Mouse (Mus musculus): ENCODE measurements around the gene Lbp. TPM values are rescaled to one million over a fixed set of nuclear protein-coding genes. Genes with fewer than 3 reads are reported as not detected.

Lbp gene
- polyA plus RNA-seq, 1 experiment = not detected

- no peak for TF ChIP-seq GATA1 (IDR thresholded peaks at IDR 0.05; ENCODE audit: low read length)
Observed at GRCm38 (mm10) chr2:158285655-158286054, 20.6 kb upstream of the Lbp start.

GRCm38 (mm10) chr2:158295700-158296099 lies 10.6 kb upstream of the Lbp start:
- TF ChIP-seq GATA1 (IDR thresholded peaks at IDR 0.05; ENCODE audit: low read length) = no peak

- TF ChIP-seq GATA1 (IDR thresholded peaks at IDR 0.05; ENCODE audit: low read length) = no peak
Observed at GRCm38 (mm10) chr2:158299203-158299602, 7.1 kb upstream of the Lbp start.

GRCm38 (mm10) chr2:158299731-158300130 lies 6.6 kb upstream of the Lbp start:
- no peak for TF ChIP-seq GATA1 (IDR thresholded peaks at IDR 0.05; ENCODE audit: low read length)

GRCm38 (mm10) chr2:158302807-158303206 lies 3.5 kb upstream of the Lbp start:
- no peak for TF ChIP-seq GATA1 (IDR thresholded peaks at IDR 0.05; ENCODE audit: low read length)

GRCm38 (mm10) chr2:158306696-158307049 lies 380 bp downstream of the Lbp start:
- no peak for TF ChIP-seq GATA1 (IDR thresholded peaks at IDR 0.05; ENCODE audit: low read length)

- TF ChIP-seq GATA1 (IDR thresholded peaks at IDR 0.05; ENCODE audit: low read length) = no peak
Observed at GRCm38 (mm10) chr2:158308276-158308675, 2.0 kb downstream of the Lbp start.

GRCm38 (mm10) chr2:158313089-158313488 lies 6.8 kb downstream of the Lbp start:
- TF ChIP-seq GATA1 (IDR thresholded peaks at IDR 0.05; ENCODE audit: low read length) = no peak

- TF ChIP-seq GATA1 (IDR thresholded peaks at IDR 0.05; ENCODE audit: low read length) = no peak
Observed at GRCm38 (mm10) chr2:158316371-158316770, 10.1 kb downstream of the Lbp start.

GRCm38 (mm10) chr2:158317026-158317425 lies 10.7 kb downstream of the Lbp start:
- TF ChIP-seq GATA1 (IDR thresholded peaks at IDR 0.05; ENCODE audit: low read length) = no peak

- no peak for TF ChIP-seq GATA1 (IDR thresholded peaks at IDR 0.05; ENCODE audit: low read length)
Observed at GRCm38 (mm10) chr2:158321596-158321995, 15.3 kb downstream of the Lbp start.

- TF ChIP-seq GATA1 (IDR thresholded peaks at IDR 0.05; ENCODE audit: low read length) = no peak
Observed at GRCm38 (mm10) chr2:158322845-158323244, 16.6 kb downstream of the Lbp start.

- TF ChIP-seq GATA1 (IDR thresholded peaks at IDR 0.05; ENCODE audit: low read length) = no peak
Observed at GRCm38 (mm10) chr2:158324531-158325190, 18.4 kb downstream of the Lbp start.

- TF ChIP-seq GATA1 (IDR thresholded peaks at IDR 0.05; ENCODE audit: low read length) = no peak
Observed at GRCm38 (mm10) chr2:158325609-158326008, 19.3 kb downstream of the Lbp start.

GRCm38 (mm10) chr2:158334356-158334755 lies 28.1 kb downstream of the Lbp start:
- no peak for TF ChIP-seq GATA1 (IDR thresholded peaks at IDR 0.05; ENCODE audit: low read length)

- no peak for TF ChIP-seq GATA1 (IDR thresholded peaks at IDR 0.05; ENCODE audit: low read length)
Observed at GRCm38 (mm10) chr2:158337698-158338097, 31.4 kb downstream of the Lbp start.

- TF ChIP-seq GATA1 (IDR thresholded peaks at IDR 0.05; ENCODE audit: low read length) = no peak
Observed at GRCm38 (mm10) chr2:158339948-158340564, 33.8 kb downstream of the Lbp start.

All from G1E-ER4 (cell line).